21 mouse cellular contexts compared by ENCODE assay signal in genomic region chr11:16589085-16589680, GRCm38 (mm10).
DNase-seq lines count a peak whose midpoint lies in the region; ATAC-seq and TF ChIP-seq lines count a peak whose summit lies in the region.
"Had no signal": no experiment of that assay in that cellular context is flagged by ENCODE, and none has a peak within 500 bp of the region (broad histone marks: within the 10 kb centered on the region; RNA-seq: fewer than 3 reads in every experiment).

No protein-coding gene starts in this region.

- WGBS in lung, postnatal 0 days, result 41% methylated on average over 4 of the region's 4 CpGs
- WGBS in intestine, embryonic 15.5 days, result 70% methylated on average over 4 of the region's 4 CpGs

- H3K27ac ChIP-seq in lung, postnatal 0 days (ENCODE audit: low read length), result no peak overlapping the region
- H3K27ac ChIP-seq in intestine, embryonic 15.5 days, result no peak overlapping the region
- H3K27ac ChIP-seq: hindbrain, embryonic 14.5 days; limb, embryonic 10.5 days; limb, embryonic 15.5 days had no signal

- H3K36me3 ChIP-seq in lung, postnatal 0 days (ENCODE audit: insufficient read depth, low read length), result no peaks in the 10 kb centered on the region
- no peaks in the 10 kb centered on the region for H3K36me3 ChIP-seq in intestine, embryonic 15.5 days
- H3K36me3 ChIP-seq: limb, embryonic 10.5 days; limb, embryonic 15.5 days had no signal

- no peak overlapping the region for H3K9ac ChIP-seq in lung, postnatal 0 days (replicated peaks; ENCODE audit: low read depth)
- no peak overlapping the region for H3K9ac ChIP-seq in intestine, embryonic 15.5 days
- H3K9ac ChIP-seq: hindbrain, embryonic 14.5 days; limb, embryonic 15.5 days had no signal

- H3K9me3 ChIP-seq in lung, postnatal 0 days (ENCODE audit: low read length), result no peaks in the 10 kb centered on the region
- no peaks in the 10 kb centered on the region for H3K9me3 ChIP-seq in intestine, embryonic 15.5 days
- H3K9me3 ChIP-seq: limb, embryonic 10.5 days; limb, embryonic 15.5 days had no signal

- H3K27me3 ChIP-seq in lung, postnatal 0 days (replicated peaks; ENCODE audit: insufficient read depth, low read length), result no peaks in the 10 kb centered on the region
- H3K27me3 ChIP-seq in intestine, embryonic 15.5 days (replicated peaks), result no peaks in the 10 kb centered on the region
- H3K27me3 ChIP-seq: limb, embryonic 15.5 days had no signal

- H3K4me1 ChIP-seq in lung, postnatal 0 days (ENCODE audit: insufficient read depth, low read depth, low read length), result peaks cover 3% of the 10 kb centered on the region; the same call in 1 of the 2 replicates
- peaks cover 9% of the 10 kb centered on the region for H3K4me1 ChIP-seq in intestine, embryonic 15.5 days (replicated peaks)

- TF ChIP-seq EP300 in lung, postnatal 0 days (IDR thresholded peaks at IDR 0.05), result 0 out of 2 replicates have a peak, but pooled peaks have one; percentile 41

- no peak overlapping the region for H3K4me2 ChIP-seq in lung, postnatal 0 days (replicated peaks; ENCODE audit: low read depth, low read length)
- H3K4me2 ChIP-seq in intestine, embryonic 15.5 days (replicated peaks), result no peak overlapping the region
- H3K4me2 ChIP-seq: hindbrain, embryonic 14.5 days; limb, embryonic 15.5 days; midbrain, embryonic 11.5 days had no signal

- no peak overlapping the region for H3K4me3 ChIP-seq in lung, postnatal 0 days (ENCODE audit: low read depth, low read length)
- no peak overlapping the region for H3K4me3 ChIP-seq in intestine, embryonic 15.5 days (replicated peaks)
- H3K4me3 ChIP-seq: erythroblast, embryonic 14.5 days; limb, embryonic 10.5 days; limb, embryonic 15.5 days had no signal

- DNase-seq in gastrocnemius, adult 18-20 months (ENCODE audit: low spot score), result peak; percentile 69
- DNase-seq in gastrocnemius, postnatal 4 days (ENCODE audit: low spot score in 2 of 2), result no peak
- peak; percentile 70 for DNase-seq in heart, adult 8-10 months (ENCODE audit: low spot score)
- DNase-seq in heart, postnatal 14 days, result no peak
- peak; percentile 9 for DNase-seq in lung, postnatal 0 days (ENCODE audit: low spot score)
- DNase-seq in lung, postnatal 10 days, result no peak
- peak; percentile 74 for DNase-seq in skeletal muscle tissue, adult 2 months (ENCODE audit: low read depth, low spot score)
- DNase-seq: cerebellum, postnatal 14 days; kidney, adult 11 months; kidney, postnatal 14 days; layer of hippocampus, adult 9-11 months; right cerebral cortex, adult 18-20 months; thymus, postnatal 14 days had no signal

- intact Hi-C loops in heart, postnatal 14 days (cut with DNase I), result no loop called here

- no peak for ATAC-seq in lung, postnatal 0 days
- no peak for ATAC-seq in intestine, embryonic 15.5 days
- ATAC-seq: forebrain, embryonic 16.5 days; midbrain, embryonic 16.5 days had no signal

- TF ChIP-seq CTCF in lung, postnatal 0 days (IDR thresholded peaks at IDR 0.05), result no peak

Comparison
In these comparisons a context has a peak if more than half of its experiments do, and no peak if none do; other contexts are left out.
1. DNase-seq: peak in gastrocnemius, adult 18-20 months (single experiment), heart, adult 8-10 months (single experiment), lung, postnatal 0 days (single experiment) and skeletal muscle tissue, adult 2 months (single experiment); none in gastrocnemius, postnatal 4 days (0 of 2), heart, postnatal 14 days (0 of 2) and lung, postnatal 10 days (single experiment).